In the genomic region with DNA sequence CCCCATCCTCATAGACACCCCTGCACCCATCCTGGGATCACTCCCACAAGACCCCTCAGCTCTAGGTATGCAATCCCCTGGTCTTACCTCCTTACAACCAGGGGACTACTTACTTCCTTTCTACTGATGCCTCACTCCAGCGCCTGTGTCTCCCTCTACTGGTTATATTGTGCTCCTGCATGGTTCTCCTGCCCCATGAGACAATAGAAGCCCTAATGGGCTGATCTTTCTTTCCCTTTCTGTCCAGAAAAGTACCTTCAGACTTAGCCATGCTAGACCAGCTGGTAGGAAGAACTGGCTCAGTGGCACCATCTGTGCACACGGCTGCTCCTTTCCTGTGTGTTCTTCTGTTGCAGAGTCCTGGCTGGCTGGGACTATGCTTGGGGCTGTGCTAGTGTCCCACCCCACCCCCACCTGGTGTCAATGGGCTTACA, we compare ENCODE assay signal across 10 mouse cellular contexts. TPM values are rescaled to one million over a fixed set of nuclear protein-coding genes. Genes with fewer than 3 reads are reported as not detected.
A peak's percentile ranks its signal among the peaks of the same experiment; 100 is the strongest.
DNase-seq lines count a peak whose midpoint lies in the region; ATAC-seq and TF ChIP-seq lines count a peak whose summit lies in the region.
"Had no signal": no experiment of that assay in that cellular context is flagged by ENCODE, and none has a peak within 500 bp of the region (broad histone marks: within the 10 kb centered on the region; RNA-seq: fewer than 3 reads in every experiment).

No protein-coding gene starts in this region.

- H3K27me3 ChIP-seq in intestine, postnatal 0 days (replicated peaks; ENCODE audit: control insufficient read depth, insufficient read depth, low read length), result no peaks in the 10 kb centered on the region
- H3K27me3 ChIP-seq in intestine, embryonic 15.5 days (replicated peaks), result no peaks in the 10 kb centered on the region
- no peaks in the 10 kb centered on the region for H3K27me3 ChIP-seq in ES-Bruce4 (ENCODE audit: control insufficient read depth, insufficient read depth, low read length, poor library complexity, severe bottlenecking)
- H3K27me3 ChIP-seq in hindbrain, embryonic 15.5 days, result no peaks in the 10 kb centered on the region
- H3K27me3 ChIP-seq in splenic B cell, adult 2 months (ENCODE audit: control insufficient read depth, insufficient read depth, low read length, poor library complexity, severe bottlenecking), result no peaks in the 10 kb centered on the region
- H3K27me3 ChIP-seq: lung, embryonic 15.5 days had no signal

- no peak overlapping the region for H3K4me3 ChIP-seq in intestine, postnatal 0 days (ENCODE audit: low read depth, low read length)
- no peak overlapping the region for H3K4me3 ChIP-seq in intestine, embryonic 15.5 days (replicated peaks)
- H3K4me3 ChIP-seq in ES-Bruce4 (ENCODE audit: low read depth, low read length), result no peak overlapping the region
- H3K4me3 ChIP-seq in bone marrow macrophage, adult 2 months (ENCODE audit: insufficient read depth, low read length), result no peak overlapping the region
- H3K4me3 ChIP-seq in hindbrain, embryonic 15.5 days, result no peak overlapping the region
- H3K4me3 ChIP-seq: erythroblast, embryonic 14.5 days; lung, embryonic 15.5 days had no signal

- no peak overlapping the region for H3K9ac ChIP-seq in intestine, postnatal 0 days (ENCODE audit: low read depth, low read length)
- H3K9ac ChIP-seq in intestine, embryonic 15.5 days, result no peak overlapping the region
- no peak overlapping the region for H3K9ac ChIP-seq in ES-Bruce4 (ENCODE audit: low read depth, poor library complexity, severe bottlenecking)
- H3K9ac ChIP-seq in hindbrain, embryonic 15.5 days, result no peak overlapping the region
- H3K9ac ChIP-seq: lung, embryonic 15.5 days had no signal

- H3K36me3 ChIP-seq in intestine, postnatal 0 days (ENCODE audit: control insufficient read depth, insufficient read depth), result no peaks in the 10 kb centered on the region
- no peaks in the 10 kb centered on the region for H3K36me3 ChIP-seq in intestine, embryonic 15.5 days
- H3K36me3 ChIP-seq in ES-Bruce4 (ENCODE audit: control insufficient read depth, insufficient read depth, low read length, poor library complexity, severe bottlenecking), result no peaks in the 10 kb centered on the region
- peaks cover 5% of the 10 kb centered on the region; the same call in 1 of the 2 replicates for H3K36me3 ChIP-seq in hindbrain, embryonic 15.5 days
- H3K36me3 ChIP-seq in splenic B cell, adult 2 months (ENCODE audit: control insufficient read depth, insufficient read depth, low read length, poor library complexity, severe bottlenecking), result peaks cover 25% of the 10 kb centered on the region
- H3K36me3 ChIP-seq: lung, embryonic 15.5 days had no signal

- DNase-seq in lung, adult 18-20 months, result peak; percentile 25 to 33
- DNase-seq in splenic B cell, adult 2 months (ENCODE audit: low read depth, low spot score), result peak; percentile 88
- no peak for DNase-seq in gastrocnemius, postnatal 25 days

- WGBS in intestine, postnatal 0 days, result 19% methylated on average over 2 of the region's 2 CpGs
- WGBS in intestine, embryonic 15.5 days, result 17% methylated on average over 2 of the region's 2 CpGs
- 12% methylated on average over 2 of the region's 2 CpGs for WGBS in hindbrain, embryonic 15.5 days

- no peak for ATAC-seq in intestine, postnatal 0 days
- no peak for ATAC-seq in intestine, embryonic 15.5 days
- 0 out of 2 replicates have a peak, but pooled peaks have one; percentile 43 for ATAC-seq in hindbrain, embryonic 15.5 days (ENCODE audit: low FRiP score, low read depth)

- no peak overlapping the region for H3K4me2 ChIP-seq in intestine, postnatal 0 days (replicated peaks; ENCODE audit: low read depth)
- H3K4me2 ChIP-seq in intestine, embryonic 15.5 days (replicated peaks), result no peak overlapping the region
- no peak overlapping the region for H3K4me2 ChIP-seq in hindbrain, embryonic 15.5 days
- H3K4me2 ChIP-seq: lung, embryonic 15.5 days had no signal

- peak; percentile 86 for TF ChIP-seq CTCF in intestine, postnatal 0 days (IDR thresholded peaks at IDR 0.05; ENCODE audit: low read depth)
- peak; percentile 4 for TF ChIP-seq CTCF in ES-Bruce4 (IDR thresholded peaks at IDR 0.05; ENCODE audit: low read depth, low read length)
- peak; percentile 41 for TF ChIP-seq CTCF in bone marrow macrophage, adult 2 months (IDR thresholded peaks at IDR 0.05; ENCODE audit: low read depth, low read length)

- H3K9me3 ChIP-seq in intestine, postnatal 0 days (ENCODE audit: control insufficient read depth), result no peaks in the 10 kb centered on the region
- no peaks in the 10 kb centered on the region for H3K9me3 ChIP-seq in intestine, embryonic 15.5 days
- H3K9me3 ChIP-seq in ES-Bruce4 (replicated peaks; ENCODE audit: control insufficient read depth, insufficient read depth, low read length, poor library complexity, severe bottlenecking), result no peaks in the 10 kb centered on the region
- no peaks in the 10 kb centered on the region for H3K9me3 ChIP-seq in hindbrain, embryonic 15.5 days
- H3K9me3 ChIP-seq: lung, embryonic 15.5 days had no signal

- no peaks in the 10 kb centered on the region for H3K4me1 ChIP-seq in intestine, postnatal 0 days (replicated peaks; ENCODE audit: control insufficient read depth, insufficient read depth, low read length)
- no peaks in the 10 kb centered on the region for H3K4me1 ChIP-seq in intestine, embryonic 15.5 days (replicated peaks)
- H3K4me1 ChIP-seq in ES-Bruce4 (ENCODE audit: control insufficient read depth, insufficient read depth, low read length), result no peaks in the 10 kb centered on the region
- H3K4me1 ChIP-seq in bone marrow macrophage, adult 2 months (ENCODE audit: control insufficient read depth, insufficient read depth, low read length), result peaks cover 10% of the 10 kb centered on the region
- 0 out of 2 replicates have a peak, but pooled peaks cover 4% of the 10 kb centered on the region for H3K4me1 ChIP-seq in hindbrain, embryonic 15.5 days (replicated peaks)
- H3K4me1 ChIP-seq: lung, embryonic 15.5 days had no signal

- TF ChIP-seq POLR2A in ES-Bruce4 (IDR thresholded peaks at IDR 0.05; ENCODE audit: insufficient read depth, low read length), result no peak
- TF ChIP-seq POLR2A in bone marrow macrophage, adult 2 months (IDR thresholded peaks at IDR 0.05; ENCODE audit: borderline replicate concordance, low read depth, low read length), result no peak

- TF ChIP-seq EP300 in ES-Bruce4 (IDR thresholded peaks at IDR 0.05; ENCODE audit: insufficient read depth, low read depth, low read length), result no peak

- no peak overlapping the region for H3K27ac ChIP-seq in intestine, postnatal 0 days (ENCODE audit: low read depth, low read length)
- H3K27ac ChIP-seq in intestine, embryonic 15.5 days, result no peak overlapping the region
- H3K27ac ChIP-seq in ES-Bruce4 (ENCODE audit: insufficient read depth, low read length), result no peak overlapping the region
- no peak overlapping the region for H3K27ac ChIP-seq in bone marrow macrophage, adult 2 months (ENCODE audit: insufficient read depth, low read depth, low read length)
- H3K27ac ChIP-seq in hindbrain, embryonic 15.5 days (replicated peaks), result no peak overlapping the region
- H3K27ac ChIP-seq: lung, embryonic 15.5 days had no signal

RNA-seq across cellular contexts. Expression of gene Fam83d, which starts 22.8 kb away (rescaled TPM):
- 15.0 and 15.4 TPM in 2 replicates for polyA plus RNA-seq in intestine, postnatal 0 days (2015; fragmentation: Nextera tagmentation; extraction: Ambion mirVana)
- polyA plus RNA-seq in intestine, embryonic 15.5 days (2015; fragmentation: Nextera tagmentation; extraction: Ambion mirVana), result 43.7 and 45.4 TPM in 2 replicates
- 22.4 and 24.7 TPM in 2 replicates for polyA plus RNA-seq in ES-Bruce4 (2011; ENCODE audit: insufficient read depth, insufficient read length, low read depth, missing spikeins)
- 5.2 and 5.6 TPM in 2 replicates for polyA plus RNA-seq in bone marrow macrophage, adult 2 months (2012; ENCODE audit: insufficient read depth, insufficient read length, missing spikeins)
- 8.9 and 10.5 TPM in 2 replicates for polyA plus RNA-seq in hindbrain, embryonic 15.5 days (2015; fragmentation: Nextera tagmentation; extraction: Ambion mirVana)
- 1 to 10 TPM; 1.2 to 2.3 TPM for total RNA-seq in gastrocnemius, postnatal 25 days (2021)

RNA-seq across cellular contexts. Expression of gene Dhx35, which starts 49.5 kb away (rescaled TPM):
- polyA plus RNA-seq in intestine, postnatal 0 days (2015; fragmentation: Nextera tagmentation; extraction: Ambion mirVana), result 7.0 and 7.5 TPM in 2 replicates
- 13.3 and 13.6 TPM in 2 replicates for polyA plus RNA-seq in intestine, embryonic 15.5 days (2015; fragmentation: Nextera tagmentation; extraction: Ambion mirVana)
- polyA plus RNA-seq in ES-Bruce4 (2011; ENCODE audit: insufficient read depth, insufficient read length, low read depth, missing spikeins), result 55.5 and 62.7 TPM in 2 replicates
- polyA plus RNA-seq in bone marrow macrophage, adult 2 months (2012; ENCODE audit: insufficient read depth, insufficient read length, missing spikeins), result 10.4 and 15.6 TPM in 2 replicates
- 12.2 TPM in 2 replicates for polyA plus RNA-seq in hindbrain, embryonic 15.5 days (2015; fragmentation: Nextera tagmentation; extraction: Ambion mirVana)
- 1 to 10 TPM; 7.9 to 8.0 TPM for total RNA-seq in gastrocnemius, postnatal 25 days (2021)

Comparison
In these comparisons a context has a peak if more than half of its experiments do, and no peak if none do; other contexts are left out.
1. CTCF ChIP-seq: peak in every context shown above with its lines; median percentile 86 in intestine, postnatal 0 days; 41 in bone marrow macrophage, adult 2 months; 4 in ES-Bruce4.